Mouse (Mus musculus) stomach, embryonic 14.5 days (tissue): ENCODE data around the gene H2-Ab1. TPM values are rescaled to one million over a fixed set of nuclear protein-coding genes. Genes with fewer than 3 reads are reported as not detected.
A peak's percentile ranks its signal among the peaks of the same experiment; 100 is the strongest.

Experiments
- ATAC-seq: fragments of 200-750 bp; cut with Nextera tagmentation; 2 replicates; pipeline ENCODE4 v1.8.0; 2017; ENCODE audit warnings: low read depth, moderate TSS enrichment; ENCODE audit not compliant: insufficient number of reproducible peaks, insufficient read depth, low FRiP score
- H3K27ac ChIP-seq: fragments of 300-500 bp; sonication (generic); 2 replicates; pipeline ENCODE4 v1.5.1; 2014; ENCODE audit warnings: mild to moderate bottlenecking, low read length, moderate library complexity, mixed read lengths
- H3K27me3 ChIP-seq: fragments of 300-500 bp; sonication (generic); 2 replicates; pipeline ENCODE4 v1.6.1; 2014; ENCODE audit warnings: low read length, control low read depth, mixed read lengths; ENCODE audit not compliant: control insufficient read depth, insufficient read depth
- H3K36me3 ChIP-seq: fragments of 300-500 bp; sonication (generic); 2 replicates; pipeline ENCODE4 v1.6.1; 2014; ENCODE audit warnings: mild to moderate bottlenecking, control low read depth, low read length, moderate library complexity, mixed read lengths; ENCODE audit not compliant: control insufficient read depth, insufficient read depth
- H3K4me1 ChIP-seq: fragments of 300-500 bp; sonication (generic); 2 replicates; pipeline ENCODE4 v1.6.1; 2014; ENCODE audit warnings: low read length, control low read depth, mixed read lengths; ENCODE audit not compliant: control insufficient read depth, insufficient read depth
- H3K4me2 ChIP-seq: fragments of 300-500 bp; sonication (generic); replicated peaks from 2 replicates; pipeline ENCODE4 v1.6.1; 2014; ENCODE audit warnings: low read depth, low read length, control low read depth
- H3K4me3 ChIP-seq: fragments of 300-500 bp; sonication (generic); 2 replicates; pipeline ENCODE4 v1.5.1; 2014; ENCODE audit warnings: low read depth, low read length, control low read depth
- H3K9ac ChIP-seq: fragments of 300-500 bp; sonication (generic); replicated peaks from 2 replicates; pipeline ENCODE4 v1.6.1; 2014; ENCODE audit warnings: low read depth, mild to moderate bottlenecking, control low read depth, low read length, moderate library complexity, mixed read lengths
- H3K9me3 ChIP-seq: fragments of 300-500 bp; sonication (generic); 2 replicates; pipeline ENCODE4 v1.6.1; 2016; ENCODE audit warnings: low read depth, low read length, control low read depth; ENCODE audit not compliant: control insufficient read depth
- WGBS: fragments of 180-500 bp; shearing (Covaris S2); extraction: QIAGEN DNeasy Blood & Tissue Kit; methylation state at CpG from one replicate; pipeline ENCODE4 v1.1.7; 2014; 5-methylcytosine and 5-hydroxymethylcytosine counted together
- polyA plus RNA-seq: library from polyadenylated mRNA; unstranded; fragments of >200 nt; fragmentation: Nextera tagmentation; extraction: Ambion mirVana; gene quantifications from 2 replicates; pipeline ENCODE4 v1.2.1, GENCODE M21; 2014

The H2-Ab1 gene
- polyA plus RNA-seq, 1 experiment from 2014 or later: 12.6 TPM

DNA sequence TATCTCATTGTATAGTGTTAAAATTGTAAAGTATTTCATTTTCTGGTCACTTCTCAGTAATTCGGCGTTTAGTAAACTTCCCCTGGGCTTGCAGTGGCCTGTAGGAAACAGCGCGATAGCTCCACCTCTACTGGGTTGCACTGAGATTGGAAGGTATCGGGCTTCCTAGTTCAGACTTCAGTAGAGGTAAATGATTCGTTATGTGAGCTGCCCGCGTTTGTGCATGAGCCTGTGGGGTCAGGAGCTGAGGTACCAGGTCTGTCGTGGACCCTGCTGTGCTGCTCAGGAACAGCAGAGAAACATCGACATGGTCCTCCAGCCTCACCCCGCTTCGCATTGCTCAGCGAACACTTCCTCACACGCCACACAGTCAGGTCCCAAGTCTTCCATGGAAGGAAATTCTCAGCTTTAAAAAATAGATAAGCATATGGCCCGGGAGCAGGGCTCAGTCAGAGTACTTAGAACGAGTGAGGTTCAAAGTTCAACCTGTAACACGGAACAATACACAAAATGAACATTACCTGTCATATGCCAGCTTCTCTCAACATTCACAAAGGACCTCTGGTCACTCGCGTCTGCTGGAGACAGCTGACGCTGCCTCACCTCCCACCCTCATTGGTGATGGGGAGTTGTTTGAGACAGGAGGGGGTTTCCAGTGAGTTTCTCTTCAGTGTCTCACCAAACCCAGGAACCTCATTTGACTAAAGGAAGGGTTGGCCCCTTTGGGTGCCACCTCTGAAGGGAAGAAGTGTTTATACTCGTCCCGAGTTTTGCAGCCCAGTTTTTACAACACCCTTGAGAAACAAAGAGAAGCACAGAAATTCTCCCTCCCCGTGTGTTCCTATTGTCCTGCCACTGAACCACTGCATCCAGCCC lies 43.4 kb downstream of the H2-Ab1 start:
- 73% methylated on average over 23 of the region's 23 CpGs for WGBS
- no peaks in the 10 kb centered on the region; the same call in 1 of the 2 replicates for H3K4me1 ChIP-seq

DNA sequence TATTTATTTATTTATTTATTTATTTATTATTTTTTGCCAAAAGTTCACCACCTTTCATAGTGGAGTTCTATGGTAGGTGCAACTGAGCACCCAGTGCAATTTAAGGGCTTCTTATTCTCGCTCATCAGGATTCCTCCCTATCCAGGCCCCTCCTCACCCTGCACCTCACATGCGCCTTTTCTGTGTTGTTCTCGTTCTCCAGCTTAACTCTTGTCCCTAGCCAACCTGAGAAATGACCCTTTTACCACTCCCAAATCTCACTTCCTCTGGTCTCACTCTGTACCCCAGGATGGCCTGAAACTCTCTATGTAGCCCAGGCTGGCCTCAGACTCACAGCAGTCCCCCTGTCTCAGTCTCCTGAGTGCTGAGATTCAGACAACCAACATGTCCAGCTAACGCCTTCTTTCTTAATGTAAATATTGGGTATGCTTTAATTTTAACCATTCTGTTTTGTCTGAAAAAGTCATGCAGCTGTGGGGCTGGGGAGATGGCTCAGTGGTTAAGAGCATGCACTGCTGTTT lies 44.2 kb downstream of the H2-Ab1 start:
- no peaks in the 10 kb centered on the region for H3K36me3 ChIP-seq
- no peak overlapping the region for H3K9ac ChIP-seq
- no peak overlapping the region for H3K27ac ChIP-seq
- H3K4me2 ChIP-seq: no peak overlapping the region
- no peaks in the 10 kb centered on the region for H3K4me1 ChIP-seq
- H3K9me3 ChIP-seq: no peaks in the 10 kb centered on the region
- H3K27me3 ChIP-seq: no peaks in the 10 kb centered on the region
- no peak for ATAC-seq
- H3K4me3 ChIP-seq: no peak overlapping the region
- 82% methylated on average over 4 of the region's 4 CpGs for WGBS

More for the DNA sequence above, 43.4 kb downstream of the H2-Ab1 start:
- Histone ChIP-seq H3K4me3 (no peak overlapping the region), H3K9ac (no peak overlapping the region), H3K27ac (no peak overlapping the region), H3K27me3 (no peaks in the 10 kb centered on the region), H3K9me3 (no peaks in the 10 kb centered on the region), H3K36me3 (no peaks in the 10 kb centered on the region), H3K4me2 (no peak overlapping the region)
- ATAC-seq: no peak

DNA sequence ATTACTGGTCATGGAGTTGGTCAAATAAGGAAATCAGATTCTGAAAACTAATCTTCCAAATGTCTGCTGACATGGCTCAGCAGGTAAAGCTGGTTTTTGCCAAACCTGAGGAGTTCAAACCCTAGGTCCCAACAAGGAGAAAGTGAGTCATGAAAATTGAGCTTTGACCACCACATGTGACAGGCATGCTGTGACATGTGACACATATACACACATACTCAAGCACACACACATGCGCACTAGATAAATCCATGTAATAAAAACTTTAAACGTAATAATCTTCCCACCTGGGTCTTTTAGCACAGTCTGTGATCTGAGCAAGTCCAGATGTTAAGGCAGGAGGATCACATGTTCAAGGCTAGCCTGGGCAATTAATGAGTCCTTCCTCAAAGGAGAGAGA lies 46.3 kb downstream of the H2-Ab1 start:
- H3K36me3 ChIP-seq: no peaks in the 10 kb centered on the region
- no peak overlapping the region for H3K27ac ChIP-seq
- no peaks in the 10 kb centered on the region for H3K4me1 ChIP-seq
- 81% methylated on average over 2 of the region's 2 CpGs for WGBS
- no peaks in the 10 kb centered on the region for H3K27me3 ChIP-seq
- H3K4me2 ChIP-seq: no peak overlapping the region
- no peaks in the 10 kb centered on the region for H3K9me3 ChIP-seq
- ATAC-seq: no peak
- no peak overlapping the region for H3K4me3 ChIP-seq
- no peak overlapping the region for H3K9ac ChIP-seq

DNA sequence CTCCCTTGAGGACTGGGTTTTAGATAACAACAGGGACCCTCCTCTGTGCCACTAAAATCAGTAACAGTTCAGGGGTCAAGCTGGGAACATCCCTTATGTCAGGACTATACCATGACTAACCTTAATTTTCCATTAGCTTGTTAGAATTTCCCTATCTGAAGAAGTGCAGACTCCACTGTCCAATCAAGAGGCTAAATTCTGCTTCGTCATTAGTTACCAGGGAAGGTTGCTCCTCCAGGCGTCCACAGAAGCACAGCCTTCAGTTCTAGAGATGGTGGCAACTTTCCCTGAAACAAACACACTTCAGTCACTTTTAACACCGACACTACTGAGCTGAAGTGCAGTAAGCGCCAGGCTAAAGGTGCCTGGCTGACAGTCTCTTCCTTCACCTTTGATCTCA lies 47.3 kb downstream of the H2-Ab1 start:
- H3K27me3 ChIP-seq: no peaks in the 10 kb centered on the region
- no peak overlapping the region for H3K27ac ChIP-seq
- no peaks in the 10 kb centered on the region for H3K4me1 ChIP-seq
- WGBS: 15% methylated on average over 4 of the region's 4 CpGs
- H3K4me2 ChIP-seq: no peak overlapping the region
- no peaks in the 10 kb centered on the region for H3K9me3 ChIP-seq
- ATAC-seq: no peak; the same call in 1 of the 2 replicates
- H3K36me3 ChIP-seq: no peaks in the 10 kb centered on the region
- no peak overlapping the region for H3K9ac ChIP-seq
- no peak overlapping the region for H3K4me3 ChIP-seq

DNA sequence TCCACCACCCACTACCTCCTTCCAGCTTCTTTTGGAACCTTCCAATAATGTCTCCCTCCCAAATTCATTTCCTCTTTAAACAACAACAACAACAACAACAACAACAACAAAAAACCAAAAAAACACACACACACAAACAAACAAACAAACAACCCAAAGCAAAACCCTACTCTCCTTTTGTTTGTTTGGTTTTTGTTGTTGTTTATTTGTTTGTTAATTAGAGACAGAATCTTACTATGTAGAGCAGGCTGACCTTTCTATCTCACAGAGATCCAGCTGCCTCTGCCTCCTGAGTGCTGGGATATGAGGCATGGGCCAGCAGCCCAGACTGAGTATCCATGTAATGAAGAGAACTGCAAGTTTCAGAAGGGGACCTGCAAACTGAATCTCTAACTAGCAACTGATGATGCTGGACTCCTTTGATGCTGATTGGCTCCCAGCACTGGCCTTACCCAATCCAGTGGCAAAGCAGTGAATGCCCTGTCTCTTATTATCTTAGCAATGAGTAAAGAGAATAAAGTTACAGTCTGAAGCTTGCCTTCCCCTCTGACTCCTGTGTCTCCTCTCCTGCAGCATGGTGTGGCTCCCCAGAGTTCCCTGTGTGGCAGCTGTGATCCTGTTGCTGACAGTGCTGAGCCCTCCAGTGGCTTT lies 48.0 kb downstream of the H2-Ab1 start, which contains the start of gene H2-Eb1:
H2-Eb1 (plus strand) TSS at position 488 of the 651 bp plus-strand sequence.
- H3K4me1 ChIP-seq: no peaks in the 10 kb centered on the region
- peak; percentile 84 for ATAC-seq
- no peaks in the 10 kb centered on the region for H3K9me3 ChIP-seq
- H3K4me2 ChIP-seq: no peak within 1 kb of the TSS
- no peaks in the 10 kb centered on the region for H3K27me3 ChIP-seq
- no peak within 1 kb of the TSS for H3K9ac ChIP-seq
- no peaks in the 10 kb centered on the region for H3K36me3 ChIP-seq
- H3K4me3 ChIP-seq: no peak within 1 kb of the TSS
- H3K27ac ChIP-seq: no peak within 1 kb of the TSS

DNA sequence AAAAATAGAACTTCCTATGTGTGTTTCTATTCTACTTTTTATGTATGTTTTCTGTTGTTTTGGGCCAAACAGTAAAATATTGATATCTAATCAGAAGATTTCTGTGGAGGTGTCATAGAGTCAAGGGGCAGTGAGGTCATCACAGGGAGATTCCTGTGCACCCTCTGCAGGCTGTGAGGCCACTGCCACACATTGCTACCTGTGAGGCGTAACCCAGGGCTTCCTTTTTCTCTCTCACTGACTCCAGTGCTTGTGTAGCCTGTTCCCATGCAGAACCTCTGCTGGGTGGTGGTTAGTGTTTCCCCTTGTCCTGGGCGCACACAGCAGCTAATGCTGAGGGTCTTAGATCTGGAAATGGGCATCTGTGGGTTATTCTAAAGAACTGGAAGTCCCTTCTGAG lies 48.9 kb downstream of the H2-Ab1 start:
- no peak for ATAC-seq
- Histone ChIP-seq H3K4me1 (no peaks in the 10 kb centered on the region), H3K9ac (no peak overlapping the region), H3K27ac (no peak overlapping the region), H3K4me3 (no peak overlapping the region), H3K9me3 (no peaks in the 10 kb centered on the region), H3K4me2 (no peak overlapping the region), H3K27me3 (no peaks in the 10 kb centered on the region), H3K36me3 (no peaks in the 10 kb centered on the region)
- 82% methylated on average over 2 of the region's 2 CpGs for WGBS

DNA sequence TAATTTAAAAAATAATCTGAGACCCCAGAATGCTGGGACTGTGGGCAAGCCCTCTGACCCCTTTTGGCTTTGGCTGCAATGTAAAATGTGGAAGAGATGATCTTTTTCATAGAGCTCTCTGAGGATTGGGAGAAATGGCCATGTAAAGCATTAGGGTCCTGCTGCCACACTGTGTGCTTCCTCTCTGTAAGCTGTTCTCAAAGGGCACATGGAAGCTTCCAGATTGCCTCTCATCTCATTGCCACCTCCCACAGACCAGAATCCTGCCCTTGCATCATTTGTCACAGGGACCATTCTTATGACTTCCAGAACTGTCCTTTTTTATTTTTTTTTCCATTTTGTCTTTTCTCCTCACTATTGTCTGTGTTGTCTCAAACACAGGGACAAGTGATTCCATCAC lies 49.7 kb downstream of the H2-Ab1 start:
- no peak overlapping the region for H3K27ac ChIP-seq
- H3K4me3 ChIP-seq: no peak overlapping the region
- no peak overlapping the region for H3K4me2 ChIP-seq
- no peaks in the 10 kb centered on the region for H3K36me3 ChIP-seq
- no peak for ATAC-seq
- no peaks in the 10 kb centered on the region for H3K4me1 ChIP-seq
- H3K9ac ChIP-seq: no peak overlapping the region
- H3K9me3 ChIP-seq: no peaks in the 10 kb centered on the region
- H3K27me3 ChIP-seq: no peaks in the 10 kb centered on the region

DNA sequence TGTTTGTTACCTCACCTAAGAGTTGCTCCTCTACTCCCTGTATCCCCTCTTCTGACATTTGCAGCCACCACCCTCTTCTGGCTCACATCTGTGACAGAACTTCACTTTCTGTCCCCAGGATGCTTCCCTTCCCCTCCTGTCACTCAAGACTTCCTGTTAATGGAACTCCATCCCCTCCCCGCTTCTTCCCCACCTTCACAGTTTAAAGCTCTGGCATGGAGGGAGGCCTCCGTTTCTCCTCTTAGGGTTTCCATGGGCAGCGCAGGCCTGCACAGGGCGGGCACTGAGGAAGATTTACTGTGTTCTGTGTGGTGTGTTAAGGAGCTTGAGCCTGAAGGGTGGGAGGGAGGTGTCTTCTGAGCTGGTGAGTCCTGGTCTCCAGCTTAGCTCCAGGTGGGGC lies 50.7 kb downstream of the H2-Ab1 start:
- 86% methylated on average over 4 of the region's 4 CpGs for WGBS
- Histone ChIP-seq H3K4me1 (no peaks in the 10 kb centered on the region), H3K4me3 (no peak overlapping the region), H3K4me2 (no peak overlapping the region), H3K36me3 (no peaks in the 10 kb centered on the region), H3K27ac (no peak overlapping the region), H3K9me3 (no peaks in the 10 kb centered on the region), H3K9ac (no peak overlapping the region), H3K27me3 (no peaks in the 10 kb centered on the region)
- ATAC-seq: no peak
